Mouse (Mus musculus) ES-E14 (cell line): ENCODE measurements around the gene Dynll2. TPM values are rescaled to one million over a fixed set of nuclear protein-coding genes. Genes with fewer than 3 reads are reported as not detected.

Source experiments
- DNase-seq: peaks from one replicate; pipeline ENCODE4 v3.0.0-alpha.2; 2013; ENCODE audit warnings: low read depth, low spot score
- H3K27ac ChIP-seq: 2 replicates; pipeline ENCODE4 v1.5.1; 2012; ENCODE audit warnings: low read depth, mild to moderate bottlenecking, low read length, moderate library complexity, mixed read lengths; ENCODE audit not compliant: poor library complexity, insufficient read depth, severe bottlenecking
- H3K36me3 ChIP-seq: 2 replicates; pipeline ENCODE4 v1.6.1; 2012; ENCODE audit warnings: mild to moderate bottlenecking, low read length, moderate library complexity, mixed read lengths; ENCODE audit not compliant: control insufficient read depth, poor library complexity, insufficient read depth, severe bottlenecking
- H3K4me1 ChIP-seq, 2 experiments: fragments of 150-350 bp in 1 of 2; sonication (generic) in 1 of 2; 2 replicates each; pipeline ENCODE4 v1.6.1; 2012; ENCODE audit warnings: low read length in 2 of 2, mild to moderate bottlenecking in 1 of 2, mixed read lengths in 1 of 2; ENCODE audit not compliant: control insufficient read depth in 2 of 2, insufficient read depth in 2 of 2, poor library complexity in 1 of 2
- H3K4me3 ChIP-seq, 2 experiments: fragments of 150-350 bp in 1 of 2; sonication (generic) in 1 of 2; 2 replicates each; pipeline ENCODE4 v1.5.1; 2012; ENCODE audit warnings: low read length in 2 of 2, low read depth in 1 of 2, mild to moderate bottlenecking in 1 of 2, mixed read lengths in 1 of 2; ENCODE audit not compliant: insufficient read depth in 1 of 2, poor library complexity in 1 of 2, severe bottlenecking in 1 of 2
- H3K9ac ChIP-seq: 2 replicates; pipeline ENCODE4 v1.6.1; 2012; ENCODE audit warnings: low read depth, mild to moderate bottlenecking, low read length, mixed read lengths; ENCODE audit not compliant: poor library complexity, insufficient read depth, severe bottlenecking
- H3K9me3 ChIP-seq: fragments of 150-350 bp; sonication (generic); 2 replicates; pipeline ENCODE4 v1.6.1; 2012; ENCODE audit warnings: low read depth, mild to moderate bottlenecking, low read length; ENCODE audit not compliant: control insufficient read depth, insufficient read depth
- CHD2 ChIP-seq: IDR thresholded peaks from 2 replicates; pipeline ENCODE4 v1.6.1; 2014; ENCODE audit warnings: mild to moderate bottlenecking, low read depth, low read length, inconsistent platforms
- HCFC1 ChIP-seq: IDR thresholded peaks from 2 replicates; pipeline ENCODE4 v1.6.1; 2012; ENCODE audit warnings: low read length, inconsistent platforms, borderline replicate concordance; ENCODE audit not compliant: insufficient read depth
- MAFK ChIP-seq: IDR thresholded peaks from 2 replicates; pipeline ENCODE4 v1.6.1; 2014; ENCODE audit warnings: mild to moderate bottlenecking, low read depth, low read length, inconsistent platforms; ENCODE audit not compliant: insufficient read depth
- ZC3H11A ChIP-seq: IDR thresholded peaks from 2 replicates; pipeline ENCODE4 v1.6.1; 2012; ENCODE audit warnings: low read depth, mild to moderate bottlenecking, inconsistent platforms, low read length, borderline replicate concordance
- ZNF384 ChIP-seq: IDR thresholded peaks from 2 replicates; pipeline ENCODE4 v1.6.1; 2012; ENCODE audit warnings: low read depth, low read length, inconsistent platforms
- in situ Hi-C, 2 experiments: fragments of 600-800 bp; cut with MboI; formaldehyde crosslinking; loops; one replicate each; pipeline ENCODE4 v1.15.1; 2025; ENCODE audit warnings: low sequenced_read_pairs in 2 of 2, inconsistent platforms in 1 of 2; ENCODE audit not compliant: unreplicated experiment in 2 of 2
- total RNA-seq: library from RNA; depleted of rRNA; stranded (reverse); fragments of 300-350 nt; gene quantifications from 2 replicates; pipeline ENCODE4 v1.2.3, GENCODE M21; 2012

Gene Dynll2
- total RNA-seq, 1 experiment = 35.8 TPM

GRCm38 (mm10) chr11:87967692-87968289, 19.5 kb downstream of the Dynll2 start:
- Histone ChIP-seq H3K4me1 (peaks cover 4 to 8% of the 10 kb centered on the region in 2 experiments; a peak in 3 of 4 replicates), H3K9me3 (no peaks in the 10 kb centered on the region), H3K4me3 (peak overlapping the region in 1 of 2 experiments; percentile 53; a peak in 2 of 4 replicates), H3K36me3 (no peaks in the 10 kb centered on the region), H3K27ac (no peak overlapping the region), H3K9ac (no peak overlapping the region)
- DNase-seq = peak; percentile 92
- peak; percentile 85 for TF ChIP-seq ZNF384
- no peak for TF ChIP-seq MAFK
- peak; percentile 80 for TF ChIP-seq ZC3H11A
- in situ Hi-C loops = loop anchor here in 1 of 2 experiments (5.0 to 10.0 kb wide), 3 partner anchors 90 to 857 kb away; no protein-coding TSS in a partner anchor

GRCm38 (mm10) chr11:87966214-87966613, 21.1 kb downstream of the Dynll2 start:
- Histone ChIP-seq H3K4me1 (peaks cover 4 to 8% of the 10 kb centered on the region in 2 experiments; a peak in 3 of 4 replicates), H3K4me3 (no peak overlapping the region; a peak in 1 of 4 replicates), H3K27ac (peak overlapping the region; percentile 32), H3K9ac (no peak overlapping the region), H3K36me3 (no peaks in the 10 kb centered on the region), H3K9me3 (no peaks in the 10 kb centered on the region)
- in situ Hi-C loops = loop anchor here in 1 of 2 experiments (5.0 to 10.0 kb wide), 3 partner anchors 91 to 859 kb away; no protein-coding TSS in a partner anchor
- no peak for TF ChIP-seq ZNF384
- TF ChIP-seq MAFK = no peak
- TF ChIP-seq ZC3H11A = no peak
- no peak for TF ChIP-seq CHD2
- TF ChIP-seq HCFC1 = no peak
- DNase-seq = no peak

GRCm38 (mm10) chr11:87965293-87965692, 22.0 kb downstream of the Dynll2 start:
- Histone ChIP-seq H3K4me3 (no peak overlapping the region), H3K9ac (no peak overlapping the region), H3K27ac (peak overlapping the region; percentile 36; the same call in 1 of the 2 replicates), H3K9me3 (no peaks in the 10 kb centered on the region), H3K4me1 (peaks cover 4 to 8% of the 10 kb centered on the region in 2 experiments; a peak in 3 of 4 replicates), H3K36me3 (no peaks in the 10 kb centered on the region)
- TF ChIP-seq ZNF384 = no peak
- TF ChIP-seq CHD2 = no peak
- no peak for TF ChIP-seq ZC3H11A
- TF ChIP-seq HCFC1 = no peak
- TF ChIP-seq MAFK = no peak
- DNase-seq = no peak
- in situ Hi-C loops = loop anchor here in 1 of 2 experiments (5.0 to 10.0 kb wide), 3 partner anchors 92 to 860 kb away; no protein-coding TSS in a partner anchor

- no peak for DNase-seq
- Histone ChIP-seq H3K9me3 (no peaks in the 10 kb centered on the region), H3K9ac (no peak overlapping the region), H3K27ac (no peak overlapping the region), H3K36me3 (no peaks in the 10 kb centered on the region), H3K4me1 (no peaks in the 10 kb centered on the region), H3K4me3 (no peak overlapping the region)
- in situ Hi-C loops = no loop called here
- TF ChIP-seq CHD2 = no peak
- TF ChIP-seq MAFK = no peak
- TF ChIP-seq ZNF384 = no peak
- TF ChIP-seq ZC3H11A = no peak
- no peak for TF ChIP-seq HCFC1
Measured at GRCm38 (mm10) chr11:87957066-87957465, 30.3 kb downstream of the Dynll2 start.
